Mouse (Mus musculus): Measurements from ENCODE around the gene Cphx3. TPM values are rescaled to one million over a fixed set of nuclear protein-coding genes. Genes with fewer than 3 reads are reported as not detected.
"Not testable (repeated sequence)": the region's sequence is repeated elsewhere in the genome, so short reads cannot be mapped to it uniquely, and the experiment has no call there.

The Cphx3 gene
- polyA plus RNA-seq, 1 experiment from 2014 or later: not detected

DNA sequence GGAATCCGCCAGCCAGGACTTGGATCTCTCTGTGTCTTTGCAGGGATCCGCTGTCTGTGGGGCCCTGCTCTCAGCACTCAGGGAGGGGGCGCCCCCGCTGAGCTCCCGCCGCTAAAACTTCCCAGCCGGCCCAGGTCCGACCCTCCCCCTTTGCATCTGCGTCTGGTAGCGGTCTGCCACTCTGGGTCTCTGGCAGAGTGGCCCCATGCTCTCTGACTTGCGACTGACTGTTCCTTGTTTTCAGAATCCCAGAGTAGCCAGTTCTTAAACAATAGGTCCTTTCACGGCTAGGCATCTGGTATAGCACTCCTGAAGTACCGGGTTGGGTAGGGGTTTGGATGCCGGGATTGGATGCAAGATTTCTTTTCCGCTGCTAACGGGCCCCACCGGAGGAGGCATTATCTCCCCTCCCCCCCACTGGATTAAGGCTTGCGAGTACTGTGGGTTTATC lies 36.5 kb downstream of the Cphx3 start:
- H3K79me2 ChIP-seq (ENCODE audit: inconsistent target); H3K4me3 ChIP-seq (ENCODE audit: inconsistent target): not testable (repeated sequence)
- no CpG with 5 or more reads among the region's 18 CpGs for WGBS (ENCODE audit: missing documents)

DNA sequence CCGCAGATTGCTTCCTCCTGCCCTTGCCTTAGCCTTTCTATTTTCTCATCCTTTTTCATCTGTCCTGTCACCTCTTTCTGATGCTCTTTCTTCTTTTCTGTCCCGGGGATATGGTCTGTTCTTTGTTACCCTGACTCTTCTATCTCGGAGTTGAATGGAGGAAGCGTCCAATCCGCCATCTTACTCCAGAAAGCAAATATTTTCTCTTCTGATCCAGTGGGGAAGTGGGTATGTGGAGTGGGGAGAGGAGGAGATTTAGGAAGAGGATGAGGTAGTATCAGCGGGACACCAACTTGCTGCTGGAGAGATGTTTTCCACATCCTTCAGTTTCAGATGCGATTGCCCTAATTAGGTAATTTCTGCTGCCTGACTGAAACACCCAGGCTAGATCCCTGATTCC lies 37.0 kb downstream of the Cphx3 start:
- H3K79me2 ChIP-seq (ENCODE audit: inconsistent target): not testable (repeated sequence)
- whole genome bisulfite sequencing (ENCODE audit: missing documents): no CpG with 5 or more reads among the region's 7 CpGs

More for the DNA sequence above, 36.5 kb downstream of the Cphx3 start:
- H3K27ac ChIP-seq; H3K36me3 ChIP-seq (ENCODE audit: inconsistent target): not testable (repeated sequence)

DNA sequence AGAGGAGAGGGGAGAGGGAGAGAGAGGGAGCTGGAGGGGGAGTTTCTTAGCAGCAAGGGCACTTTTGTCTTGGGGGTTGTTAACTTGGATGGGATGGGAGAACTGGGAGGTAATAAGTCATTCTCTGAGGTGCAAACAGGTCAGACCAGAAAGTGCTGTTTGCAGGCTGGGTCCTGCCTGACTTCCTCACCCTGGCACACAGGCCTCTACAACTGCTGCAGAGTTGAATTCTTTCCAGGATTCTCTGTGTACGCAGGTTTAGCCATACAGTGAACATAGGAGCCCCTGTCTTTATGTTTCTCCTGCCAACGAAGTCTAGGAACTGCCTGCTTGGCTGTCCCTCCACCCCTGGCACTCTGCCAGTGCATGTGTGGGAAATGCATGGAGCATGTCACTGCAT lies 65.0 kb downstream of the Cphx3 start:
- whole genome bisulfite sequencing (ENCODE audit: missing documents): no CpG with 5 or more reads among the region's 2 CpGs
- H3K4me3 ChIP-seq (ENCODE audit: inconsistent target); H3K36me3 ChIP-seq (ENCODE audit: inconsistent target); H3K27ac ChIP-seq; H3K79me2 ChIP-seq (ENCODE audit: inconsistent target): not testable (repeated sequence)

More for the DNA sequence above, 37.0 kb downstream of the Cphx3 start:
- not testable (repeated sequence) for H3K27ac ChIP-seq; H3K4me3 ChIP-seq (ENCODE audit: inconsistent target); H3K36me3 ChIP-seq (ENCODE audit: inconsistent target)

DNA sequence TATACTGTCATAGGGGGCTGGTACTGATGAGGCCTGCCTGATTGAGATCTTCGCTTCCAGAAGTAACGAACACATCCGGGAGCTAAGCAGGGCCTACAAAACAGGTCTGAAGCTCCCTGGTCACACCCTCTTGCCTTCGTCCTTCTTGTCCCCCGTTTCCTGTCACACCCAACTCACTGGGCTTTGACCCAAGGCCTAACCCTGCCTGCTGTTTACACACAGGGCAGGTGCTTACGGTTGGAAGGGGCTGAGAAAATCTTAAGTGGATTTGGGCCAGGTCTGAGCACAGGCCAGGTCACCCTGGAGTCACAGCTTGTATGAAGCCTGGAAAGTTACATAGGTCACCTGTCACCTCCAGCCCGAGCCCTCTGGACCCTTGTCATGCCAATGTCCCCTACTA lies 73.9 kb downstream of the Cphx3 start:
- no CpG with 5 or more reads among the region's 7 CpGs for WGBS (ENCODE audit: missing documents)
- H3K79me2 ChIP-seq (ENCODE audit: inconsistent target): not testable (repeated sequence)

DNA sequence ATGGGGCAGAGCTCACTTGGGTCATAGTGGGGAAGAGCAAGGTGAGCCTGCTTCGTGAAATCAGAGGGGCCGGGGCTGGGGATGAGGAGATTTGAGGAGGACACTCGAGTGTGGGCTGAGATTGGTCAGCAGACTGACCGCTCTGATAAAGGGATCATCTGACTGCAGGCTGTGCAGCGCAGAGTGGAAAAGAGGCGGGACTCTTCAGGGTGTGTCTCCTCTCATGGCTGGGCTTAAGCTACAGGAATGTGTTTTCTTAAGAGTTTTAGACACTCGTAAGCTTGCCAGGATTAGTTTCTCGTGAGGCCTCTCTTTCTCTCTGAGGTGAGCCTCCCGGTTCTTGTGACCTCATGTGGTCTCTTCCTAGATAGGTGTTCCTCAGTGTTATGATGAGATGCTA lies 79.1 kb downstream of the Cphx3 start:
- not testable (repeated sequence) for H3K79me2 ChIP-seq (ENCODE audit: inconsistent target); H3K27ac ChIP-seq; H3K4me3 ChIP-seq (ENCODE audit: inconsistent target); H3K36me3 ChIP-seq (ENCODE audit: inconsistent target)
- no CpG with 5 or more reads among the region's 9 CpGs for WGBS (ENCODE audit: missing documents)

More for the DNA sequence above, 73.9 kb downstream of the Cphx3 start:
- H3K27ac ChIP-seq; H3K4me3 ChIP-seq (ENCODE audit: inconsistent target); H3K36me3 ChIP-seq (ENCODE audit: inconsistent target): not testable (repeated sequence)

DNA sequence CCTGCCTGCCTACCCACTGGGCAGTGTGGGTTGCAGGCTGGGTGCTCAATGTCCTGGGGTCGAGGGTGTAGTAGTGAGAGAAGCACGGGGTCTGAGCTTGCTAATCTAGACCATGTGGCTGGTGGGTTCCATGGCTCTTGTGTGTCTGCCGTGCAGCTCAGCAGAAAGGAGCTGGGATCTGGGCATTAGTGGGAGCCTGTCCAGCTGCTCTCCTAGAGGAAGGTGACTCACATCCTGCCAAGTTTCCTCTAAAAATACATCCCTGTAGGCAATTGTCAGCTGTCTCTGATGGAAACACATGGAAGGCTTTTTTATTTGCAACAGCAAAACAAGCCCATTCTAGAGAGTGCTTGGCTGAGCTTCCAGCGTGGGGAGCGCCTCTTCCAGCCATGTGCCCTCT lies 80.3 kb downstream of the Cphx3 start:
- H3K36me3 ChIP-seq (ENCODE audit: inconsistent target); H3K27ac ChIP-seq; H3K4me3 ChIP-seq (ENCODE audit: inconsistent target); H3K79me2 ChIP-seq (ENCODE audit: inconsistent target): not testable (repeated sequence)
- WGBS (ENCODE audit: missing documents): no CpG with 5 or more reads among the region's 5 CpGs

DNA sequence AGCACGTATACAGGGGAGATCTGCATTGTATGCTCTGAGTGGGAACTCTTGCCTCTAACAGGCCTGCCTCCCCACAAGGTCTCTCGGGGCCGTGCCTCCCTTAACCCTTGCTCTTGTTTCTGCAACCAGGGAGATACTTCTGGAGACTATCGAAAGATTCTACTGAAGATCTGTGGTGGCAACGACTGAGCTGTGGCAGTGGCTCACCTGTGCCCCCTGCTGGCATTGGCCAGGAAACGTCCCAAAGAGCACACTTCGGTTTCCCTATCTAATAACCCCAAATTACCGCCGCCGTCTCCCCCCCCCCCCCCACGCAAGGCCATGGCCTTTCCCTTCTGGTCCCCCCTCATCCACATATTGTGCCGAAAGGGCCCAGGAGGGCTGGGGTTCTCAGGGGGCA lies 83.2 kb downstream of the Cphx3 start:
- no CpG with 5 or more reads among the region's 12 CpGs for WGBS (ENCODE audit: missing documents)

DNA sequence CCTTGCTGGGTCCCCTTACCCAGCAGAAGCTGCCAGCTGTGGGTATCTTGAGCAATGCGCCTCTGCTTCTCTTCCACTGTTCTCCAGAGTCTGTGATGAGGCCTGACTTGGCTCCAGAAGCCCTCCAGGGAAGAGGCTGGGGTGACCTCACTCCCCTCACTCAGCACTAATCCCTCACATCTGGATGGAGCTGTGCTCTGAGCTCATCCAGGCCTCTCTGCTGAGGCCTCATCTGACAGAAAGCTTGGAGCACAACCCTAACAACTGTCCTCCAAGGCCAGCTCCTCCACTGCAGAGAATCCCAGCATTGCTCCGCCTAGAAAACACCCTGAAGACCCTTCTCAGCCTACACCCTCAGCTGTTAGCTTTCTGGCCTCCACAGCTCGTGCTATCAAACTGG lies 91.9 kb downstream of the Cphx3 start:
- not testable (repeated sequence) for H3K4me3 ChIP-seq (ENCODE audit: inconsistent target); H3K36me3 ChIP-seq (ENCODE audit: inconsistent target); H3K79me2 ChIP-seq (ENCODE audit: inconsistent target); H3K27ac ChIP-seq
- no CpG with 5 or more reads among the region's 3 CpGs for WGBS (ENCODE audit: missing documents)

More for the DNA sequence above, 83.2 kb downstream of the Cphx3 start:
- not testable (repeated sequence) for H3K79me2 ChIP-seq (ENCODE audit: inconsistent target); H3K4me3 ChIP-seq (ENCODE audit: inconsistent target); H3K27ac ChIP-seq; H3K36me3 ChIP-seq (ENCODE audit: inconsistent target)

DNA sequence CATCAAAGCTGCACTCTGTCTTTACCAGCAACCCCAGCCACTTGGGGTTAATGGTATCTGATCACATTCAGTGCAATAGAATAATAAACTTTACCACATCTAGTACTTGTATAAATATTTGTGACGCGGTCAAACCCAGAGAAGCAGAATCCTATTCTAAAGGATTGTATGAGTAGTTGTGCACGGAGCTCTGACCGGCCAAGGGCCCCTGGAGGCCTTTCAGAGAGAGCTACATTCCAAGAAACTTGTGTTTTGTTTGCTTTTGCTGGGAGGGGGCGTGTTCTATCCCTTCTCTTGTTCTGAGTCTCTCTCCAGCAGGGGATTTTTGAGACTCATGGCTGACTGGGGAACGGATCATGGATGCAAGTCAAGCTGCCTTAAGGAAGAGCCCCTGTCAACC lies 92.9 kb downstream of the Cphx3 start:
- H3K27ac ChIP-seq; H3K36me3 ChIP-seq (ENCODE audit: inconsistent target); H3K79me2 ChIP-seq (ENCODE audit: inconsistent target); H3K4me3 ChIP-seq (ENCODE audit: inconsistent target): not testable (repeated sequence)
- no CpG with 5 or more reads among the region's 6 CpGs for WGBS (ENCODE audit: missing documents)

DNA sequence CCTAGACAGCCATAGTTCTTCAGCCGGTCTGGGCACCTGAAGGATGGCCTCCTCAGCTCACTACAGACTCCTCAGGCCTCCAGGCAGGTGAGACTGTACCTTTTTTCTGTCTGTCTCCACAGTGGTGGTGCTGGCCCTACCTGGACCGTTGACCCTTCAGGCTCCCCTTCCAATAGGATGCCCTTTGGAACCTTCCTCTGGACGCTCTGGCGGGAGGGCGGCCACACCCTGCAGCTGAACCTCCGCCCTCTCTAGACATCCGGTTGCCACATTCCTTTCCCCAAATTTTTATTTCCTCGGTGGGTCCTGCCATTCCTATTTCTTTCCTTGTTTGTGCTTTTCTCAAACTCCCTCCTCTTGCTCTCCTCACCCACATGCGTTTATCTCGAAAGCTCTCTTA lies 99.6 kb downstream of the Cphx3 start:
- WGBS (ENCODE audit: missing documents): no CpG with 5 or more reads among the region's 10 CpGs
- H3K36me3 ChIP-seq (ENCODE audit: inconsistent target); H3K27ac ChIP-seq; H3K79me2 ChIP-seq (ENCODE audit: inconsistent target); H3K4me3 ChIP-seq (ENCODE audit: inconsistent target): not testable (repeated sequence)

DNA sequence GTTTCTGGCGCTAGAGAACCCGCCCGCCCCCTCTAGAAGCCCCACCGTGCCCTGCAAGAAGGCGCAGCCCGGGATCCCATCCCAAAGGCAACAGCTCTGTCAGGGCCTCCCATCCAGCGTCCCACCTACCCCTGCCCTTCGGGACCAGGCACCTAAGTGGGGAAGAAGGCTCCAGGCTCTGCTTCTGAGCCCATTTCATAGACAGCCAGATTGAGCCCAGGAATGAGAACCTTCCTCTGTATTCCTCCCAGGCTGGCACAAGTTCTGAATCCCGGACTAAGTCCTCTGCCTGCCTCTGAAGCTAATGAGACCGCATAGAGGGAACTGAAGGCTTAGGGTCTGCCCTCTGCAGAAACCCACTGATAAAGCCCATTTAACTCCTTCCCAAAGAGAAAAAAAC lies 100.3 kb downstream of the Cphx3 start, which contains the start of gene Plac9b:
Gene Plac9b (minus strand): TSS at position 101 of the 400 bp plus-strand sequence.
- no CpG with 5 or more reads among the region's 10 CpGs for WGBS (ENCODE audit: missing documents)
- H3K4me3 ChIP-seq (ENCODE audit: inconsistent target); H3K36me3 ChIP-seq (ENCODE audit: inconsistent target); H3K79me2 ChIP-seq (ENCODE audit: inconsistent target); H3K27ac ChIP-seq: not testable (repeated sequence)

DNA sequence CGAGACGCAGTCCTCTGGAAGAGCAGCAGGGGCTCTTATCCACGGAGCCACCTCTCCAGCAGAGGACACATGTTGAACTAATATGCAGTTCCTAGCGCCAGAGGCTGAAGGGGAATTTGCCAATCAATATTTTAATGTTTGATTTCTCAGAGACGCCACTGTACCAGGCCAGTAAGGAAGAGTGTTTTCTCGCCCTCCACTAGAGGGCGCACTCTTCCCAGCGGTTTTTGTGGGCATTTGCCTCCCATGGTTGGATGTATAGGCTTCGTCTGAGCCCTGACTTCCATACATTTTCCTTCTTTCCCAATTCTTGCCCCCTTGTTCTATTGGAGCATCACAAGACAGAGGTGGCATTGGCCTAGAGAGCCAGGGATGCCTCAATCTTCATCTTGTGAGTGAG lies 104.5 kb downstream of the Cphx3 start:
- H3K4me3 ChIP-seq (ENCODE audit: inconsistent target); H3K79me2 ChIP-seq (ENCODE audit: inconsistent target): not testable (repeated sequence)
- no CpG with 5 or more reads among the region's 9 CpGs for WGBS (ENCODE audit: missing documents)

DNA sequence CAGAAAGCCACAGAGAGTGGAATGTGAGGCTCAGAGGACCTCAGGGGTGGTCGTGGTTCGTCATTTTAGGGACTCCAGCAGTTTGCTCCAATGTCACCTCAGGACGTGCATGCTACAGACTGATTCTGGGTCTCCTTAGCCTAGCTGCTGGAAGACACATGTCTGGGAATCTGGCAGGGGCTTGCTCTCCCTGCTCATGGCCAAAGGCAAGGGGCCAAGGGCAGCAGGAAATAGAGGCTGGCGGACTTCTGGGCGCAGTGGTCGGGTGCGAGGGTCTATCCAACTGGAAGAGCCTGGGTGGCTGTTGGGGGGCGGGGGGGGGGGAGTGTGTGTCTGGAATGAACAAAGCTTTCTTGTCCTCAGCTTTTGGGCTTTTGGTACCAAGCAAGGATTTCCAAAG lies 106.3 kb downstream of the Cphx3 start:
- not testable (repeated sequence) for H3K79me2 ChIP-seq (ENCODE audit: inconsistent target); H3K27ac ChIP-seq; H3K36me3 ChIP-seq (ENCODE audit: inconsistent target); H3K4me3 ChIP-seq (ENCODE audit: inconsistent target)
- no CpG with 5 or more reads among the region's 8 CpGs for WGBS (ENCODE audit: missing documents)

More for the DNA sequence above, 104.5 kb downstream of the Cphx3 start:
- not testable (repeated sequence) for H3K27ac ChIP-seq; H3K36me3 ChIP-seq (ENCODE audit: inconsistent target)

DNA sequence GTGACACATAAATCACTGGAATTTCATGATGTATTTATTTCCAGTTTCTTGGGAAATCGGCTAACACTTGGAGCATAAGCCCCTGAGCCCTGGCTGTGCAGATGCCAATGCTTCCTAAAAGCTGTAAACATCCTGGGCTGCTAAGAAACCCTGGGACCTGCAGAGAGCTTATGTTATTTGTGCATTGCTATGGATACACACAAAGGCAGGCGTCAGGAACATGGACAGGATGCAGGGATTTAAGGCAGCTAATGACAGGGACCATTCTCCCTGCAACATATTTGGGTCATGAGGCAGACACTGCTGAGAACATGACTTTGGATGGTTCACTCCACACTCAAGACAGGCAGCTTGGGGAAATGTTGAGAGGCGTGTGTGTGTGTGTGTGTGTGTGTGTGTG lies 115.8 kb downstream of the Cphx3 start:
- not testable (repeated sequence) for H3K4me3 ChIP-seq (ENCODE audit: inconsistent target); H3K36me3 ChIP-seq (ENCODE audit: inconsistent target); H3K27ac ChIP-seq; H3K79me2 ChIP-seq (ENCODE audit: inconsistent target)
- no CpG with 5 or more reads among the region's 3 CpGs for WGBS (ENCODE audit: missing documents)

DNA sequence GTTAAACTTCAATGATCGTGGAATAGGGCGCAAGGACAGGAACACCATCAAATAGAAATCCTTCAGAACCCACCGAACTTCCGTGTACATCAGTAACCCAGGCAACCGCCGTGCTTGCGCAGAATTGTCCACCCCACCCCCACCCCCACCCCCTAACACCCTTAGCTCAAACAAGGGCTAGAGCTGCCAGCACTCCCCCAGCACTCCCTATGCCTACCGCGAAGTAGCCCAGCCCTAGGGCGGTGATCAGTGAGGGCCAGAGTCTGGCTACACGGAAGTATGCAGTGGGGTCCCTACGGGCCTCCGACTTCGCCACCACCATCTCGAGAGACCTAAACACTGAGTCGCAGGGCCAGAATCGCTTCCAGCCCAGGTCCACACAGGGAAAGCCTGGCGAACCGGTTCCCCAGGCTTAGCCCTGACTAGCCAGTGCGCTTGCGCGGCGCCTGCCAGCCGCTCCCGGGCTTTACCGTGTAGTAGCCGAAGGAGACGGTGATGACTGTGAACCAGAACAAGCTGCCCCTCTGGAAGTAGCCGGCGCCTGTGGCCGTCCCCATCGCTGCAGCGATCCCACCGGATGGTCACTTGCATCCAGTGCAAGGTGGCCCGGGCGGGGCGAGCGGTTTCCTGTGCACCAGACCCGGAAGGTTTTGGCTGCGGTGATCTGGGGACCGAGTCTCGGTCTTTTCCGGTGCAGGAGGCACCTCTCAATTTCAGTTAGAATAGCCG lies 124.3 kb downstream of the Cphx3 start:
- not testable (repeated sequence) for H3K79me2 ChIP-seq (ENCODE audit: inconsistent target); H3K36me3 ChIP-seq (ENCODE audit: inconsistent target); H3K4me3 ChIP-seq (ENCODE audit: inconsistent target); H3K27ac ChIP-seq
- WGBS (ENCODE audit: missing documents): no CpG with 5 or more reads among the region's 44 CpGs

DNA sequence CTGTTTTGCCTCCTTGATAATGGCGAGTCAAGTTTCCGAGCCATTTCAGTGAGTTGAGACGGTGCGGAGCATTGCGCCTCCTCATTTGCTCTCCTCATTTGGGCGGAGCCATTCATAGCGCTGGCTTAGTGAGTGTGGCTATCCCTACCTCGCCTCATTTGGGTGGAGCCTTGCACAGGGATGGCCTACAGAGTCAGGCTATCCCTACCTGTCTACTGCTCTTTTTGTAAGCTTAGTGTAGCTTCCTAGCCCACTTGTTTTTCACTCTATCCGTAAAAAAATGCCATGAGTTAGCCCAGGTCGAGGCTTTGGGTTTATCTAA lies 124.8 kb downstream of the Cphx3 start, which contains the start of gene Tmem254b:
Gene Tmem254b (minus strand): TSS at position 116 of the 322 bp plus-strand sequence.
- not testable (repeated sequence) for H3K79me2 ChIP-seq (ENCODE audit: inconsistent target); H3K36me3 ChIP-seq (ENCODE audit: inconsistent target); H3K27ac ChIP-seq; H3K4me3 ChIP-seq (ENCODE audit: inconsistent target)
- no CpG with 5 or more reads among the region's 10 CpGs for WGBS (ENCODE audit: missing documents)
